8 mouse cellular contexts compared by ENCODE assay signal in the genomic region with DNA sequence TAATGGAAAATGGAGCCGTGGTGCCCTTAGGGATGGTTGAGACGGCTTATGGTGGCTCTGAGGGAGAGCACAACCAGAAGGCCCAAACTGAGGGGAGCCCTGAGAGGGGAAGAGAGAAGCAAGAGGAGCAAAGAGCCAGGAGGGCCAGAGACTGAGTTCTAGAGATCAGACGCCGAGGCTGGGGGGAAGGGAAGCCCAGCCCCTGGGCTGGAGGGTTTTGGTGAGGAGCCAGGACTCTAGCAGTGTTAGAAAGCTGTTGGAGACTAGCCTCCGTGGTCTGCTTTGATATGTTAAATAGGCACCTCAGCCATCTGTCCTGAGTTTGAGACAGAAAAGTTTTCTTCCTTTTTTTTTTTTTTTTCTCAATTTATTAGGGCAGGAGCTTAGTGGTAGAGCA. TPM values are rescaled to one million over a fixed set of nuclear protein-coding genes. Genes with fewer than 3 reads are reported as not detected.
DNase-seq lines count a peak whose midpoint lies in the region; ATAC-seq lines count a peak whose summit lies in the region.

No protein-coding gene starts in this region.

- peak; percentile 46 for ATAC-seq in midbrain, embryonic 13.5 days
- ATAC-seq in activated CD4-positive, CD25-positive, alpha-beta regulatory T cell, adult 4 months: no peak

- peaks cover 25% of the 10 kb centered on the region for H3K4me1 ChIP-seq in hindbrain, embryonic 10.5 days (replicated peaks)
- H3K4me1 ChIP-seq in limb, embryonic 10.5 days: peaks cover 27% of the 10 kb centered on the region
- peaks cover 34% of the 10 kb centered on the region for H3K4me1 ChIP-seq in midbrain, embryonic 13.5 days (replicated peaks)

- 0 out of 2 replicates have a peak, but pooled peaks cover 10% of the 10 kb centered on the region for H3K36me3 ChIP-seq in hindbrain, embryonic 10.5 days
- H3K36me3 ChIP-seq in limb, embryonic 10.5 days: peaks cover 22% of the 10 kb centered on the region
- H3K36me3 ChIP-seq in midbrain, embryonic 13.5 days: no peaks in the 10 kb centered on the region

- H3K9ac ChIP-seq in midbrain, embryonic 13.5 days (replicated peaks): peak overlapping the region; percentile 96

- H3K4me3 ChIP-seq in hindbrain, embryonic 10.5 days: peak overlapping the region; percentile 91
- peak overlapping the region; percentile 75 for H3K4me3 ChIP-seq in limb, embryonic 10.5 days
- peak overlapping the region; percentile 76 for H3K4me3 ChIP-seq in midbrain, embryonic 13.5 days (replicated peaks)

- H3K4me2 ChIP-seq in midbrain, embryonic 13.5 days (replicated peaks): peak overlapping the region; percentile 75

- WGBS in hindbrain, embryonic 10.5 days: 7% methylated on average over 5 of the region's 5 CpGs
- 5% methylated on average over 5 of the region's 5 CpGs for WGBS in limb, embryonic 10.5 days
- 3% methylated on average over 5 of the region's 5 CpGs for WGBS in midbrain, embryonic 13.5 days

- no peaks in the 10 kb centered on the region for H3K27me3 ChIP-seq in hindbrain, embryonic 10.5 days (ENCODE audit: insufficient read depth, poor library complexity, severe bottlenecking)
- H3K27me3 ChIP-seq in limb, embryonic 10.5 days (ENCODE audit: low read depth, poor library complexity, severe bottlenecking): no peaks in the 10 kb centered on the region
- no peaks in the 10 kb centered on the region for H3K27me3 ChIP-seq in midbrain, embryonic 13.5 days

- H3K9me3 ChIP-seq in hindbrain, embryonic 10.5 days: no peaks in the 10 kb centered on the region
- no peaks in the 10 kb centered on the region for H3K9me3 ChIP-seq in limb, embryonic 10.5 days (replicated peaks)
- no peaks in the 10 kb centered on the region for H3K9me3 ChIP-seq in midbrain, embryonic 13.5 days

- peak; percentile 17 for DNase-seq in ovary, postnatal 36 days (ENCODE audit: low spot score)
- no peak for DNase-seq in ovary, postnatal 14 days (ENCODE audit: low spot score)
- peak; percentile 58 for DNase-seq in embryo, embryonic 10.5 days (ENCODE audit: low spot score)
- DNase-seq in hindbrain, embryonic 10.5 days (ENCODE audit: low spot score): peak; percentile 27
- DNase-seq in limb, embryonic 10.5 days (ENCODE audit: low spot score): peak; percentile 56
- no peak for DNase-seq in natural killer cell, adult 2 months (ENCODE audit: low spot score in 2 of 2)

- H3K27ac ChIP-seq in hindbrain, embryonic 10.5 days: peak overlapping the region; percentile 100
- peak overlapping the region; percentile 100 for H3K27ac ChIP-seq in limb, embryonic 10.5 days
- H3K27ac ChIP-seq in midbrain, embryonic 13.5 days: peak overlapping the region; percentile 93

RNA-seq across cellular contexts. Expression of gene Zbed3, which starts 3.9 kb away (rescaled TPM):
- polyA plus RNA-seq in hindbrain, embryonic 10.5 days (2016; fragmentation: Nextera tagmentation; extraction: Ambion mirVana): 54.6 and 63.3 TPM in 2 replicates
- 81.8 and 98.6 TPM in 2 replicates for polyA plus RNA-seq in limb, embryonic 10.5 days (2016; fragmentation: Nextera tagmentation; extraction: Ambion mirVana)
- polyA plus RNA-seq in midbrain, embryonic 13.5 days (2015; fragmentation: Nextera tagmentation; extraction: Ambion mirVana): 46.4 and 48.8 TPM in 2 replicates
- polyA plus RNA-seq in activated CD4-positive, CD25-positive, alpha-beta regulatory T cell, adult 4 months (2017; shearing (Covaris generic)): 1 to 10 TPM; 1.5 to 1.9 TPM

RNA-seq across cellular contexts. Expression of gene Aggf1, which starts 47.8 kb away (rescaled TPM):
- 37.4 and 39.9 TPM in 2 replicates for polyA plus RNA-seq in hindbrain, embryonic 10.5 days (2016; fragmentation: Nextera tagmentation; extraction: Ambion mirVana)
- polyA plus RNA-seq in limb, embryonic 10.5 days (2016; fragmentation: Nextera tagmentation; extraction: Ambion mirVana): 38.9 and 44.6 TPM in 2 replicates
- polyA plus RNA-seq in midbrain, embryonic 13.5 days (2015; fragmentation: Nextera tagmentation; extraction: Ambion mirVana): 41.6 and 45.1 TPM in 2 replicates
- polyA plus RNA-seq in activated CD4-positive, CD25-positive, alpha-beta regulatory T cell, adult 4 months (2017; shearing (Covaris generic)): 10 to 100 TPM; 11.3 to 12.4 TPM

Comparison
In these comparisons a context has a peak if more than half of its experiments do, and no peak if none do; other contexts are left out.
1. DNase-seq: peak in ovary, postnatal 36 days (single experiment), embryo, embryonic 10.5 days (single experiment), hindbrain, embryonic 10.5 days (single experiment) and limb, embryonic 10.5 days (single experiment); none in ovary, postnatal 14 days (single experiment) and natural killer cell, adult 2 months (0 of 2).
2. RNA of gene Zbed3, which starts 3.9 kb away (polyA plus RNA-seq): 81.8 to 98.6 TPM in limb, embryonic 10.5 days, 54.6 to 63.3 TPM in hindbrain, embryonic 10.5 days and 46.4 to 48.8 TPM in midbrain, embryonic 13.5 days; 1.5 to 1.9 TPM in activated CD4-positive, CD25-positive, alpha-beta regulatory T cell, adult 4 months; every median in the first group is over 10 times any median in the second.
3. Peak in every context shown above with its lines, with median percentiles within 50 percentile points of each other: H3K27ac ChIP-seq and H3K4me3 ChIP-seq.